Mouse (Mus musculus): ENCODE data around the gene Dclk2.

DNA sequence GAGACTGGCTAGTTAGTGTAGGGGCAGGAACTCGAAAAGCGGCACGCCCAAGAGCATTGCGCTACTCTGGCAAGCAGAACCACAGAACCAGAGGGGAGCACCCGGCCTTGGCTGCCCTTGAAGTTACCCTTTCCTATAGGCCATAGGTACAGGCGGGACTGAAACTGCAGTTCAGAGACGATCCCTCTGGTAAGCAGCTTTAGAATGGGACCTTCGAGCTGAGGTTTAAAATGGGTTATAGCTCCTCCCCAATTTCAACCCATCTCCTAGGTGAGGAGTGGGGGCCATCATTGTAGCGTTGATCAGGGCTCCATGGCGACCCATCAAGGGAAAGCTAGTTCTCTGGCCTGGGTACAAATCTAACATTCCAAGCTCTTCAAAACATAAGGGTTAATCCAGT lies 3.0 kb upstream of the Dclk2 start:
- TF ChIP-seq NRF1 (IDR thresholded peaks at IDR 0.05; ENCODE audit: insufficient read depth, low read depth, low read length, poor library complexity, severe bottlenecking): no peak
- no peak for TF ChIP-seq EP300 (IDR thresholded peaks at IDR 0.05; ENCODE audit: low read depth in 1 of 2, low read length in 2 of 2)
- no peak for TF ChIP-seq MYC (IDR thresholded peaks at IDR 0.05; ENCODE audit: low read depth, low read length)
- no peak for TF ChIP-seq USF1 (IDR thresholded peaks at IDR 0.05; ENCODE audit: low read depth, low read length)
- TF ChIP-seq POLR2A (IDR thresholded peaks at IDR 0.05; ENCODE audit: control insufficient read depth in 1 of 2, insufficient read depth in 1 of 2, low read depth in 1 of 2, low read length in 2 of 2, poor library complexity in 1 of 2): no peak
- TF ChIP-seq SMC3 (IDR thresholded peaks at IDR 0.05; ENCODE audit: low read depth, low read length): no peak
- no peak for TF ChIP-seq MAX (IDR thresholded peaks at IDR 0.05; ENCODE audit: low read length)
- TF ChIP-seq MAZ (IDR thresholded peaks at IDR 0.05; ENCODE audit: low read depth, low read length): no peak
- no peak for TF ChIP-seq SIN3A (IDR thresholded peaks at IDR 0.05; ENCODE audit: low read length)
- TF ChIP-seq CTCF (IDR thresholded peaks at IDR 0.05 in 2 of 3, conservative IDR thresholded peaks at IDR 0.05 in 1 of 3; ENCODE audit: control insufficient read depth in 1 of 3, insufficient read depth in 1 of 3, low read depth in 2 of 3, low read length in 3 of 3, poor library complexity in 1 of 3, severe bottlenecking in 1 of 3): no peak
- no peak for TF ChIP-seq MXI1 (IDR thresholded peaks at IDR 0.05; ENCODE audit: low read depth, low read length)
